Mouse (Mus musculus) small intestine, adult 2 months (tissue): ENCODE data around the gene Nek3.

Source experiments
- CTCF ChIP-seq: fragments of 200-500 bp; IDR thresholded peaks from 2 replicates; pipeline ENCODE4 v1.5.1; 2012; ENCODE audit warnings: low read depth, mild to moderate bottlenecking, control low read depth, inconsistent platforms, low read length, moderate library complexity, mixed read lengths; ENCODE audit not compliant: insufficient replicate concordance, insufficient read length; ENCODE audit errors: extremely low read depth
- POLR2A ChIP-seq: fragments of 200-500 bp; IDR thresholded peaks from 2 replicates; pipeline ENCODE4 v1.6.1; 2012; ENCODE audit warnings: low read depth, mild to moderate bottlenecking, control low read depth, inconsistent platforms, low read length, moderate library complexity

DNA sequence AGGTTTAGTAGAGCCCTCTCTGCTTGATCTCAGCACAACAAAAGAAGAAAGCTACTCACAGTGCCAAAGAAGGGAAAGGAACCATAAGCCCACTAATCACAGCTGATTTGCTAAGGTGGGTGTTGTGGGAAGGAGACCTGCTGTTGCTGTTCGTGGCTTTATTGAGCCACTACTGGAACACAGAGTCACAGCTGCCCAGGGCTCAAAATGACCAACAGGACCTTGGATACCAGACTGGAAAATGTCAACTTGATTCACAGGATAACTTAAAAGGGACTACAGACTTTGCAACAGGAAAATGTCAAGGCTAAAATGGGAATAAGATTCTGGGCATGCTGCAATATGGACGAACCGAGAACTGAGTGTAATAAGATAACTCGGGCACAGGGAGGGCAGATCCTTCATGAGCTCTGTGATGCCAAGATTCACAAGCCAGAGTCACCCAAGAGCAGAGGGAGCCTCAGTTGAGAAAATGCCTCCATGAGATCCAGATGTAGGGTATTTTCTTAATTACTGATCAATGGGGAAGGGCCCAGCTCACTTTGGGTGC lies 24.3 kb downstream of the Nek3 start:
- TF ChIP-seq CTCF: no peak
- no peak for TF ChIP-seq POLR2A
